Mouse (Mus musculus) forebrain, embryonic 16.5 days (tissue): ENCODE measurements around the gene Fuk. TPM values are rescaled to one million over a fixed set of nuclear protein-coding genes. Genes with fewer than 3 reads are reported as not detected.

ENCODE experiments used
- ATAC-seq: fragments of 200-750 bp; cut with Nextera tagmentation; 2 replicates; pipeline ENCODE4 v1.8.0; 2017; ENCODE audit warnings: mild to moderate bottlenecking, moderate library complexity
- H3K27ac ChIP-seq: fragments of 300-500 bp; sonication (generic); 2 replicates; pipeline ENCODE4 v1.5.1; 2014; ENCODE audit warnings: low read length, control low read depth
- H3K27me3 ChIP-seq: fragments of 300-500 bp; sonication (generic); replicated peaks from 2 replicates; pipeline ENCODE4 v1.6.1; 2014; ENCODE audit warnings: low read length; ENCODE audit not compliant: control insufficient read depth, insufficient read depth
- H3K36me3 ChIP-seq: fragments of 300-500 bp; sonication (generic); 2 replicates; pipeline ENCODE4 v1.6.1; 2014; ENCODE audit not compliant: control insufficient read depth, insufficient read depth
- H3K4me1 ChIP-seq: fragments of 300-500 bp; sonication (generic); replicated peaks from 2 replicates; pipeline ENCODE4 v1.6.1; 2014; ENCODE audit warnings: low read length; ENCODE audit not compliant: control insufficient read depth, insufficient read depth
- H3K4me2 ChIP-seq: fragments of 300-500 bp; sonication (generic); 2 replicates; pipeline ENCODE4 v1.6.1; 2014; ENCODE audit warnings: mild to moderate bottlenecking, low read length, control low read depth
- H3K4me3 ChIP-seq: fragments of 300-500 bp; sonication (generic); replicated peaks from 2 replicates; pipeline ENCODE4 v1.5.1; 2014; ENCODE audit warnings: mild to moderate bottlenecking, low read length, control low read depth
- H3K9ac ChIP-seq: fragments of 300-500 bp; sonication (generic); replicated peaks from 2 replicates; pipeline ENCODE4 v1.6.1; 2014; ENCODE audit warnings: low read depth, low read length, control low read depth
- H3K9me3 ChIP-seq: fragments of 300-500 bp; sonication (generic); 2 replicates; pipeline ENCODE4 v1.6.1; 2016; ENCODE audit warnings: low read length; ENCODE audit not compliant: control insufficient read depth
- WGBS: fragments of 180-500 bp; shearing (Covaris S2); extraction: QIAGEN DNeasy Blood & Tissue Kit; methylation state at CpG from one replicate; pipeline ENCODE4 v1.1.7; 2014; 5-methylcytosine and 5-hydroxymethylcytosine counted together
- polyA plus RNA-seq: library from polyadenylated mRNA; unstranded; fragments of >200 nt; fragmentation: Nextera tagmentation; extraction: Ambion mirVana; gene quantifications from 2 replicates; pipeline ENCODE4 v1.2.1, GENCODE M21; 2015

The Fuk gene
- polyA plus RNA-seq, result 8.2 and 8.4 TPM in 2 replicates

- H3K9me3 ChIP-seq, result no peaks in the 10 kb centered on the region
- peak within 1 kb of the TSS; percentile 72 for H3K4me3 ChIP-seq
- no peak within 1 kb of the TSS for H3K27ac ChIP-seq
- ATAC-seq, result peak; percentile 98
- H3K27me3 ChIP-seq, result no peaks in the 10 kb centered on the region
- no peaks in the 10 kb centered on the region for H3K36me3 ChIP-seq
- H3K4me1 ChIP-seq, result peaks cover 4% of the 10 kb centered on the region; the same call in 1 of the 2 replicates
- 3% methylated on average over 30 of the region's 30 CpGs for WGBS
- peak within 1 kb of the TSS; percentile 60 for H3K4me2 ChIP-seq
- peak within 1 kb of the TSS; percentile 74 for H3K9ac ChIP-seq
These were observed at the start of gene Fuk for GRCm38 (mm10) chr8:110901839-110902578. TSS of gene Fuk (minus strand) at chr8:110902488.

DNA sequence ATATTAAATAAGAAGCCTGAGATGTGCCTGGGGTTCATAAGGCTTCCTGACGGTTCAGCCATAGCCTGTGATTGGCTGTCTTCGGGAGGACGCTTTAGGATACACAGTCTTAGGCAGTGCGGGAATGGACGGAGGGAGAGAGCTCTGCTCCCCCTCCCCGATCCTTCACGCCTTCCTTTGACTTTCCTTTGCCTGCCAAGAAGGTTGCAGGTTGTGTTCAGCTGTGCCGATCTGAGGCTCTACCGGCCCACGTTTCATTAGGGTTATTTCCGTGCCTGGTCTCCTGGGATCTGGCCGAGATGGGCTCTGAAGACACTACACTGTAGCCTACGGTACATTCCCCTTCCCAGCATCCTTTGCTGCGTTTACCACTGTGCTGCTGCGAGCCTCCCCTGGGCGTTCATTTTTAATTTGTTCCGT, 47.8 kb upstream of the Fuk start:
- Histone ChIP-seq H3K27me3 (no peaks in the 10 kb centered on the region), H3K9me3 (no peaks in the 10 kb centered on the region), H3K9ac (no peak overlapping the region), H3K4me2 (no peak overlapping the region), H3K4me1 (no peaks in the 10 kb centered on the region), H3K27ac (no peak overlapping the region), H3K4me3 (no peak overlapping the region), H3K36me3 (no peaks in the 10 kb centered on the region)
- 85% methylated on average over 17 of the region's 17 CpGs for WGBS
- no peak for ATAC-seq

DNA sequence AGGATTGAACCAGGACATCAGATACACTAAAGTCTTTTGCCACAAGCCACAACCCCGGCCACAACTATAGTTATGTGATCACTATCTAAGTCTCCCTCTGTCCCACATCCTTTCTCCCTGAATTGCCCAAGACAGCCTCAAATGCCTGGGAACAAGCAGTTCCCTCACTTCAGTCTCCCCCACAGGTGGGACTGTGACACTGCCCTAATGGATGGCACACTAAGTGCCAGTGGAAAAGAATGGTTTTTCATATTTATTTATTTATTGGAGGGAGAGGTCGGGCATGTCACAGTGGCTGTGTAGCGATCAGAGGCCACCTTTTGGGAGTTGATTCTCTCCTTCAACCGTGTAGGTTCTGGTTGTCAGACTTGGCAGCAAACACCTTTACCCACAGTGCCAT, 43.4 kb upstream of the Fuk start:
- Histone ChIP-seq H3K4me2 (no peak overlapping the region), H3K4me3 (no peak overlapping the region), H3K4me1 (peaks cover 3% of the 10 kb centered on the region; the same call in 1 of the 2 replicates), H3K27me3 (no peaks in the 10 kb centered on the region), H3K36me3 (no peaks in the 10 kb centered on the region), H3K9ac (no peak overlapping the region), H3K27ac (no peak overlapping the region), H3K9me3 (no peaks in the 10 kb centered on the region)
- ATAC-seq, result no peak
- WGBS, result 79% methylated on average over 4 of the region's 4 CpGs

DNA sequence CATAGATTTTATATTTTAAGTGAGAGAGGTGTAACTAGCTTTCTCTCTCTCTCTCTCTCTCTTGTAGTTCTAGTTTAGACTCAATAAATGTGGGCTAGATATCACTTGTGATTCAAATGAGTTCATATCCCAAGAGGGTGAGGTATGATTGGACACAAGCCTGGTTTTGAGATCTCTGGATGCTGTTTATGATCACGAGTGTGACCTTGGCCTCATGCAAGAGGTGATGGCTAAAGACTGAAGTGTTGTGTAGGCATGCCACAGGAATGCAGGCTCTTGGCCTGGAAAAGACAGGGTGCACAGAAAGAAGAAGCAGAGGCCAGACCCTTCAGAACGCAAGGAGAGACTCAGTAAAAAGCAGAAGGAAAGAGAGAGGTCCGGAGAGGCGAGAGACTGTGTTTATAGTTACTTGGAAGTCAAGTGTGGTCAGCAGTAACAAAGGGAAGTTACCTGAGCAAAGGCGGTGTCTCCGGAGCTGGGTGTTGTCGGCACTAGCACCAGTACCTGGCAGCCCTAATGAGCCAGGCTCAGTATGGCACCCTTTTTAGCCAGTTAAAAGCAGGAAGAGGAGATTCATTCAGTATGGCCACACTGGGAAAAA, 42.1 kb upstream of the Fuk start:
- WGBS, result 91% methylated on average over 7 of the region's 7 CpGs
- no peak overlapping the region for H3K4me3 ChIP-seq
- no peak overlapping the region for H3K9ac ChIP-seq

GRCm38 (mm10) chr8:110941453-110941948, 39.2 kb upstream of the Fuk start:
- H3K4me3 ChIP-seq, result no peak overlapping the region
- peaks cover 7% of the 10 kb centered on the region for H3K4me1 ChIP-seq
- no peaks in the 10 kb centered on the region for H3K36me3 ChIP-seq
- ATAC-seq, result no peak
- 44% methylated on average over 10 of the region's 10 CpGs for WGBS
- no peak overlapping the region for H3K9ac ChIP-seq
- H3K27ac ChIP-seq, result no peak overlapping the region
- no peaks in the 10 kb centered on the region for H3K9me3 ChIP-seq
- no peak overlapping the region for H3K4me2 ChIP-seq
- H3K27me3 ChIP-seq, result no peaks in the 10 kb centered on the region

More for the DNA sequence above, 42.1 kb upstream of the Fuk start:
- Histone ChIP-seq H3K27ac (no peak overlapping the region), H3K36me3 (no peaks in the 10 kb centered on the region), H3K4me2 (no peak overlapping the region), H3K27me3 (no peaks in the 10 kb centered on the region), H3K4me1 (peaks cover 3% of the 10 kb centered on the region; the same call in 1 of the 2 replicates), H3K9me3 (no peaks in the 10 kb centered on the region)
- ATAC-seq, result no peak

DNA sequence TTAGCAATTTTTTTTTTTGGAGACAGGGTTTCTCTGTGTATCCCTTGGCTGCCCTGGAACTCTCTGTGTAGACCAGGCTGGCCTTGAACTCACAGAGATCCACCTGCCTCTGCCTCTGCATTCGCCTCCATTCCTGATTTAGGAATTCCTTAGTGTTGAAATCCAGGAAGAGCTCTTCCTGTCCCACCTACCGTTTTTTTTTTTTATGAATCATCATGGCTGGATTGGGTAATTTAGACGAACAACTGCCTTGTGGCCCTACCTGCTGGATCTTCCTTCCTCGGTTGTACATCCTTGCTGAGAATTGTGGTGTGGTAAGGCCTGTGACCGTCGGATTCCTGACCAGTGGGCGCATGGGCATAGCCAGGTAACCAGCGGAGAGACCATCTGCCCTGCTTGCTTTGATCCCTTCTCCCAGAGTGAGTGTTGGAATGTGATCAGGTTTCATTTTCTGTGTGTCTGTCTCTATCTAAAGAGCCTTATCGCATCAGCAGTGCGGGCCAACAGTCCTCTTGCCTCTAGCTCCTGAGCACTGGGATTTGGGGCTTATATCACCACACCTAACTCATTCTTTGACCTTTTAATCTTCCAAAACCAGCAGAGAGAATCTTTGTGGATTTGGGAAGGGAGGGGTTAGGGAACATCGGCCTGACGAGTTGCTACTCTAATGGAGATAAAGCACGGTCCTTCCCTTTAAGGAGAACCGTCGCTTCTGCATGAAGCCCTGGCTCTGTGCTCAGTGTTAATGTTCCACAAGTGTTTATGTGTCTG, 38.6 kb upstream of the Fuk start:
- H3K9ac ChIP-seq, result no peak overlapping the region
- H3K4me2 ChIP-seq, result no peak overlapping the region
- 89% methylated on average over 15 of the region's 15 CpGs for WGBS
- H3K4me3 ChIP-seq, result no peak overlapping the region
- ATAC-seq, result no peak
- H3K9me3 ChIP-seq, result no peaks in the 10 kb centered on the region
- no peak overlapping the region for H3K27ac ChIP-seq
- peaks cover 7% of the 10 kb centered on the region for H3K4me1 ChIP-seq
- no peaks in the 10 kb centered on the region for H3K27me3 ChIP-seq
- H3K36me3 ChIP-seq, result no peaks in the 10 kb centered on the region

DNA sequence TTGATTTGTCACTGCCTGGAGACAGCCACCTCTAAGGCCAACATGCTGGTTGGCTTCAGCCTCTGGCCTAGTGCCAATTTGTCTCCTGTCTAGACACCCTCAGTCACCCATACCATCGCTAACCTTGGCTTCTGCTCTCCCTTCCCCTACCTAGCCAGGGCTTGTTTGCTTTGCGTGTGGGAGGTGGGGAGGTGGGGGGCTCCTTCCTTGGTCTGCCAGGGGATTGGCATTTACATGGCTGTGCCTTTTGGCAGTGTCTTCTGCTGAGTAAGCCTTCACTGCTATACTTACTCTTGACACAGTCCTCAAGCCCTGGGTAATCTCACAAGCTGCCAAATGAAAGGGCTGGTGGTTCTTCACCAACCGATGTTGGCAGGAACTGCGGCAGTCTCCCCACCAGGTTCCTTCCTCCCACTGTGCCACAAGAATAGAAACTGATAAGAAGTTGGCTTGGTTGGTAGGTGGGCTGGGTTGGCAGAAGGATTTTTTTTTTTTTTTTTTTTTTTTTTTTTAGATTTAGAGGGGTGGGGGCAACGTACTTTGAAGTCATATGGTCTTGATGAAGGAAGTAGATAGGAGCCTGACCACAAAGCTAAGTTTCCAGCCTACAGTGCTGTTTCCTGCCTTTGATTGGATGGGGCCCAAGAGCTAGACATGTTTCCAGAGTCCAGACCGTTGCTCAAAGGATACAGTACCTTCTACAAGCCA, 36.7 kb upstream of the Fuk start:
- no peak overlapping the region for H3K27ac ChIP-seq
- H3K9ac ChIP-seq, result no peak overlapping the region
- 69% methylated on average over 6 of the region's 6 CpGs for WGBS
- H3K4me1 ChIP-seq, result peaks cover 7% of the 10 kb centered on the region
- H3K4me2 ChIP-seq, result no peak overlapping the region
- no peaks in the 10 kb centered on the region for H3K9me3 ChIP-seq
- H3K36me3 ChIP-seq, result no peaks in the 10 kb centered on the region
- no peak overlapping the region for H3K4me3 ChIP-seq
- peak; percentile 38; the same call in 1 of the 2 replicates for ATAC-seq
- H3K27me3 ChIP-seq, result no peaks in the 10 kb centered on the region

GRCm38 (mm10) chr8:110936217-110936616, 33.9 kb upstream of the Fuk start:
- H3K4me2 ChIP-seq, result no peak overlapping the region
- no peaks in the 10 kb centered on the region for H3K9me3 ChIP-seq
- no peak overlapping the region for H3K27ac ChIP-seq
- peaks cover 4% of the 10 kb centered on the region for H3K4me1 ChIP-seq
- no peaks in the 10 kb centered on the region for H3K36me3 ChIP-seq
- no peak for ATAC-seq
- H3K27me3 ChIP-seq, result no peaks in the 10 kb centered on the region
- H3K4me3 ChIP-seq, result no peak overlapping the region
- H3K9ac ChIP-seq, result no peak overlapping the region
- 70% methylated on average over 12 of the region's 12 CpGs for WGBS
